Mouse (Mus musculus) neural tube, embryonic 10.5 days (tissue): ENCODE results near the gene Hoxa2.

Experiments
- DNase-seq: peaks from one replicate; pipeline ENCODE4 v3.0.0-alpha.2; 2017; ENCODE audit warnings: low spot score; ENCODE audit errors: extremely low spot score

Hoxa2 gene

GRCm38 (mm10) chr6:52151571-52151970 is 13.1 kb downstream of the Hoxa2 start:
- peak; percentile 27 for DNase-seq

DNA sequence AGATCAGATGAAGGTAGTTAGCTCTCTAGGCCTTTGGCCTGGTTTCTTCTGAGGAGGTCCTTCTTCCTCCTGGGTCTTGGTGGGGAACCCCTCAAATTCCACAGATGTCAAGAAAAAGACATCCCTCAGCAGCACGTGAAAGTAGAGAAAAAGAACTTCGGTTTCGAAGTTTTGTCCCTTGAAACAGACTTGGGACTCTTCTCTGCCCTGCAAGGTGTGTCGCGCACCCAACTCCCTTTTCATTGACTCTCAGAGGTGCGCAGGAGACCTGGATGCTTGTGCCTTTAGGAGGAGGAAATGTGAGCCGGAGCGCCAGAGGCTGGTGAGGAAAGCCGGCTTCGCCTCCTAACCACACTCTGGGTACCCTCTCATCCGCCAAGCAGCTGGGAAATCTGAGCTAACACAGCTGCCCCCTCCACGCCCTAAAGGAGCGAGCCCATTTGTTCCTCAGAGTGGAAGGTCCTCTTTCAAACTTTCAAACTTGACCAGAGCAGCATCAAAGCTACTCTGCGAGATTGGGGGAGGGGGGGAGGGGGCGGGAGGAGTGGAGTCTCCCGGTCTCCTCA is 14.1 kb downstream of the Hoxa2 start:
- DNase-seq = peak; percentile 65

DNA sequence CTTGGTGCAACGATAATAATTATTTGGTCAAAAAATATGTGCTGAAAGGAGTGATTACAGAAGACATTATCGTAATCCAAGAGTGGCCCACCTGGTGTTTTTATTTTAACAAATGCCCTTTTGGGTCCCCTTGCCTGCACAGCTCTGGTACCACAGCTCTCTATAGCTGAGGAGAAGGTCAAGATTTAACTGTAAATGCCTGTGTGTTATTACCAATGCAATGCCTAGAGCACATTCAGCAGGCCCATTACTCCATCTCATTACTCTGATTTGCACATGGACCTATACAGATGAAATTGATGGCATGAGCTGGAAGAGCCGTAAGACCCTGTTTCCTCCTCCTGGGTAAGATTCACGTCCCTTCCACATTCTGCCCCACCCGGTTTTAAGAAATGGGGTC is 25.5 kb downstream of the Hoxa2 start:
- no peak for DNase-seq

GRCm38 (mm10) chr6:52138576-52138975 is 26.1 kb downstream of the Hoxa2 start:
- no peak for DNase-seq

- DNase-seq = no peak
Observed at GRCm38 (mm10) chr6:52137841-52138535, 26.6 kb downstream of the Hoxa2 start.

GRCm38 (mm10) chr6:52123673-52124072 is 41.0 kb downstream of the Hoxa2 start:
- no peak for DNase-seq

DNA sequence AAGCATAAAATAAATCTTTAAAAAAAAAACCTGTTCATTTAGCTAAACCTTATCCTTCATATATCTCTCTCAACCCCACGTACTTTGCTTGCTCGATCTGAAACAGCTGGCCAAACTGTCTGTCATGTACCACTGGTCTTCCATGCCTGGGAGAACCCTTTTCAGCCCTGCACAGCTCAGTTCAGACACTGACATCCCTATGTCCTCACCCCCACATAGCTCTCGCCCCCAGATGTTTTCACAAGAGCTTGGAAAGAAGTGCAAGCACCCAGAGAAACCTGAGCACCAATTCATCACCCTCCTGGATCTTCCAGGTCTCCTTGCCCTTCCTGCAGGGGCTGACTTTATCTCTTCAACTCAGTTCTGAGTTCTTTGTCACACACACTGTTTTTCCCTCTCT is 43.5 kb downstream of the Hoxa2 start:
- no peak for DNase-seq

DNA sequence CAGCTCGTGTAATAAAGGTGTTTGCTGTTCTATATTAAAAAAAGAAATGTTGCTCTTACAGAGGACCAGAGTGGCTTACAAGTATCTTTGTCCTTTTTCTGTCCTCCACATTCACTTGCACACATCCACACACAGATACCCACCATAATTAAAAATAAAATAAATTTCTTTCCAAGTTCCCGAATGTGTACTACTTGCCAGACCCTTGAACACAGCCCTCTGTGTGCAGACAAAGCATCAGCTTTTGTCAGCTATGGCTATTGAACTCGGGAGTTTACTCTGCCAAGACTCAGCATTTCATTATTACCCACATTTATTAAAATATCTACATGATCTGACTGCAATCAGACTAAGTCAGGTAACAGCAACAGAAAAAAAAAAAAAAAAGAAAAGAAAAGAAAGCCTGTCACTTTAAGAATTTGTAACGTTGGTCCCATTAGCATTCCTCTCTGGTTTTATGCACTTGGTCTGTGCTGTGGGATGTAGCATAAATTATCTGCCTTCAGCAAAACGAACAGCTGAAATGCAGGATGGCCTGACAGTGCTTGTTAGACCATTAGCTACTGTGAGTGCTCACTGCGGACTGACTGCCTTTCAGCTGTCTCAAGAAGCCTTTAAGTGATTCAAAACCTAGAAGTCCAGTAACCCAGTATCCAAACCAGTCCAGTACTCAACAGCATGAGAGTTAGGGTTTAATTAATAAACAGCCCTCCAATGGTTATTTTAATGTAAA is 45.6 kb downstream of the Hoxa2 start:
- no peak for DNase-seq

- DNase-seq = no peak
Observed at GRCm38 (mm10) chr6:52115899-52116298, 48.7 kb downstream of the Hoxa2 start.
